Mouse (Mus musculus): ENCODE measurements around the gene Acad10.
"Not testable (repeated sequence)": the region's sequence is repeated elsewhere in the genome, so short reads cannot be mapped to it uniquely, and the experiment has no call there.

Gene Acad10

GRCm38 (mm10) chr5:121657656-121658055 is 2.7 kb downstream of the Acad10 start:
- DNase-seq (ENCODE audit: low read depth, low spot score), result not testable (repeated sequence)

GRCm38 (mm10) chr5:121656866-121657265 is 3.4 kb downstream of the Acad10 start:
- not testable (repeated sequence) for DNase-seq (ENCODE audit: low read depth, low spot score)

- no peak for DNase-seq (ENCODE audit: low read depth, low spot score)
Observed at GRCm38 (mm10) chr5:121654526-121654925, 5.8 kb downstream of the Acad10 start.

GRCm38 (mm10) chr5:121649134-121649533 is 11.2 kb downstream of the Acad10 start:
- no peak for DNase-seq (ENCODE audit: low read depth, low spot score)

- no peak for DNase-seq (ENCODE audit: low read depth, low spot score)
Observed at GRCm38 (mm10) chr5:121639601-121640000, 20.7 kb downstream of the Acad10 start.

- no peak for DNase-seq (ENCODE audit: low read depth, low spot score)
Observed at GRCm38 (mm10) chr5:121637296-121637695, 23.0 kb downstream of the Acad10 start.

GRCm38 (mm10) chr5:121634668-121635067 is 25.6 kb downstream of the Acad10 start:
- DNase-seq (ENCODE audit: low read depth, low spot score), result no peak

GRCm38 (mm10) chr5:121632804-121633203 is 27.5 kb downstream of the Acad10 start:
- no peak for DNase-seq (ENCODE audit: low read depth, low spot score)

GRCm38 (mm10) chr5:121631106-121631647 is 29.1 kb downstream of the Acad10 start:
- DNase-seq (ENCODE audit: low read depth, low spot score), result not testable (repeated sequence)

GRCm38 (mm10) chr5:121627871-121628270 is 32.4 kb downstream of the Acad10 start:
- DNase-seq (ENCODE audit: low read depth, low spot score), result peak; percentile 61

GRCm38 (mm10) chr5:121623241-121623640 is 37.1 kb downstream of the Acad10 start:
- DNase-seq (ENCODE audit: low read depth, low spot score), result no peak

GRCm38 (mm10) chr5:121621102-121621501 is 39.2 kb downstream of the Acad10 start:
- no peak for DNase-seq (ENCODE audit: low read depth, low spot score)

GRCm38 (mm10) chr5:121618592-121619513 is 41.5 kb downstream of the Acad10 start, which contains the start of gene Acad12:
Acad12 (minus strand) TSS chr5:121618938.
- DNase-seq (ENCODE audit: low read depth, low spot score), result peak; percentile 67

GRCm38 (mm10) chr5:121614921-121615320 is 45.4 kb downstream of the Acad10 start:
- DNase-seq (ENCODE audit: low read depth, low spot score), result not testable (repeated sequence)

- no peak for DNase-seq (ENCODE audit: low read depth, low spot score)
Observed at GRCm38 (mm10) chr5:121612036-121612435, 48.3 kb downstream of the Acad10 start.

- not testable (repeated sequence) for DNase-seq (ENCODE audit: low read depth, low spot score)
Observed at GRCm38 (mm10) chr5:121609556-121610135, 50.7 kb downstream of the Acad10 start.

- DNase-seq (ENCODE audit: low read depth, low spot score), result peak; percentile 67
Observed at GRCm38 (mm10) chr5:121606151-121606550, 54.2 kb downstream of the Acad10 start.

GRCm38 (mm10) chr5:121603815-121604214 is 56.5 kb downstream of the Acad10 start:
- not testable (repeated sequence) for DNase-seq (ENCODE audit: low read depth, low spot score)

GRCm38 (mm10) chr5:121601547-121602299 is 58.6 kb downstream of the Acad10 start:
- DNase-seq (ENCODE audit: low read depth, low spot score), result peak; percentile 72

- no peak for DNase-seq (ENCODE audit: low read depth, low spot score)
Observed at GRCm38 (mm10) chr5:121598871-121599610, 61.3 kb downstream of the Acad10 start.

- DNase-seq (ENCODE audit: low read depth, low spot score), result no peak
Observed at GRCm38 (mm10) chr5:121597991-121598537, 62.2 kb downstream of the Acad10 start.
